Mouse (Mus musculus): ENCODE data around the gene Tpgs1. TPM values are rescaled to one million over a fixed set of nuclear protein-coding genes. Genes with fewer than 3 reads are reported as not detected.
A peak's percentile ranks its signal among the peaks of the same experiment; 100 is the strongest.

Gene Tpgs1
- polyA plus RNA-seq, 1 experiment from 2014 or later: 61.7 TPM

- no peaks in the 10 kb centered on the region for H3K27me3 ChIP-seq
- peaks cover 52% of the 10 kb centered on the region for H3K4me1 ChIP-seq
- peak overlapping the region; percentile 90 for H3K4me3 ChIP-seq
- no peaks in the 10 kb centered on the region for H3K9me3 ChIP-seq
- peak overlapping the region; percentile 70 for H3K4me2 ChIP-seq
- peaks cover 30% of the 10 kb centered on the region for H3K36me3 ChIP-seq
- no peak overlapping the region for H3K27ac ChIP-seq
- peak overlapping the region; percentile 96 for H3K9ac ChIP-seq
- ATAC-seq (ENCODE audit: borderline replicate concordance, extremely low read depth, low FRiP score, low TSS enrichment): no peak
- 80% methylated on average over 5 of the region's 5 CpGs for WGBS
Observed at GRCm38 (mm10) chr10:79706406-79707094, 37.4 kb downstream of the Tpgs1 start.

GRCm38 (mm10) chr10:79707162-79707561 is 38.0 kb downstream of the Tpgs1 start:
- H3K4me3 ChIP-seq: no peak overlapping the region
- peaks cover 36% of the 10 kb centered on the region for H3K36me3 ChIP-seq
- ATAC-seq (ENCODE audit: borderline replicate concordance, extremely low read depth, low FRiP score, low TSS enrichment): no peak
- H3K27me3 ChIP-seq: no peaks in the 10 kb centered on the region
- no peaks in the 10 kb centered on the region for H3K9me3 ChIP-seq
- 67% methylated on average over 1 of the region's 1 CpGs for WGBS
- 0 out of 2 replicates have a peak overlapping the region, but pooled peaks have one; percentile 70 for H3K4me2 ChIP-seq
- peaks cover 46% of the 10 kb centered on the region for H3K4me1 ChIP-seq
- H3K9ac ChIP-seq: no peak overlapping the region
- no peak overlapping the region for H3K27ac ChIP-seq

GRCm38 (mm10) chr10:79707759-79708158 is 38.6 kb downstream of the Tpgs1 start:
- H3K9me3 ChIP-seq: no peaks in the 10 kb centered on the region
- peaks cover 45% of the 10 kb centered on the region for H3K4me1 ChIP-seq
- no peaks in the 10 kb centered on the region for H3K27me3 ChIP-seq
- no peak overlapping the region for H3K9ac ChIP-seq
- no peak overlapping the region for H3K27ac ChIP-seq
- H3K36me3 ChIP-seq: peaks cover 36% of the 10 kb centered on the region
- no peak overlapping the region for H3K4me2 ChIP-seq
- no peak for ATAC-seq (ENCODE audit: borderline replicate concordance, extremely low read depth, low FRiP score, low TSS enrichment)
- WGBS: 56% methylated on average over 4 of the region's 4 CpGs
- H3K4me3 ChIP-seq: no peak overlapping the region

GRCm38 (mm10) chr10:79708668-79709067 is 39.5 kb downstream of the Tpgs1 start:
- Histone ChIP-seq H3K9ac (no peak overlapping the region), H3K4me1 (peaks cover 44% of the 10 kb centered on the region), H3K4me2 (no peak overlapping the region; the same call in 1 of the 2 replicates), H3K36me3 (peaks cover 36% of the 10 kb centered on the region), H3K4me3 (no peak overlapping the region), H3K27me3 (no peaks in the 10 kb centered on the region), H3K27ac (no peak overlapping the region), H3K9me3 (no peaks in the 10 kb centered on the region)
- ATAC-seq (ENCODE audit: borderline replicate concordance, extremely low read depth, low FRiP score, low TSS enrichment): no peak
- WGBS: 74% methylated on average over 21 of the region's 21 CpGs

GRCm38 (mm10) chr10:79709307-79709706 is 40.1 kb downstream of the Tpgs1 start:
- peaks cover 43% of the 10 kb centered on the region for H3K4me1 ChIP-seq
- no peaks in the 10 kb centered on the region for H3K27me3 ChIP-seq
- H3K27ac ChIP-seq: no peak overlapping the region
- no peak overlapping the region for H3K4me2 ChIP-seq
- H3K36me3 ChIP-seq: peaks cover 36% of the 10 kb centered on the region
- H3K9ac ChIP-seq: no peak overlapping the region
- no peak overlapping the region for H3K4me3 ChIP-seq
- no peaks in the 10 kb centered on the region for H3K9me3 ChIP-seq
- 44% methylated on average over 7 of the region's 7 CpGs for WGBS
- ATAC-seq (ENCODE audit: borderline replicate concordance, extremely low read depth, low FRiP score, low TSS enrichment): no peak

- Histone ChIP-seq H3K36me3 (peaks cover 36% of the 10 kb centered on the region), H3K4me3 (no peak overlapping the region), H3K4me1 (peaks cover 29% of the 10 kb centered on the region), H3K27me3 (peaks cover 26% of the 10 kb centered on the region), H3K27ac (no peak overlapping the region), H3K9me3 (no peaks in the 10 kb centered on the region), H3K9ac (no peak overlapping the region), H3K4me2 (no peak overlapping the region)
- no peak; the same call in 1 of the 2 replicates for ATAC-seq (ENCODE audit: borderline replicate concordance, extremely low read depth, low FRiP score, low TSS enrichment)
- 68% methylated on average over 1 of the region's 1 CpGs for WGBS
Observed at GRCm38 (mm10) chr10:79712029-79712428, 42.9 kb downstream of the Tpgs1 start.

- H3K27me3 ChIP-seq: peaks cover 32% of the 10 kb centered on the region
- ATAC-seq (ENCODE audit: borderline replicate concordance, extremely low read depth, low FRiP score, low TSS enrichment): peak; percentile 32; the same call in 1 of the 2 replicates
- peaks cover 36% of the 10 kb centered on the region for H3K36me3 ChIP-seq
- WGBS: 23% methylated on average over 4 of the region's 6 CpGs
- H3K9ac ChIP-seq: no peak overlapping the region
- no peak overlapping the region for H3K4me3 ChIP-seq
- H3K4me2 ChIP-seq: no peak overlapping the region
- no peak overlapping the region for H3K27ac ChIP-seq
- H3K9me3 ChIP-seq: no peaks in the 10 kb centered on the region
- peaks cover 29% of the 10 kb centered on the region for H3K4me1 ChIP-seq
Observed at GRCm38 (mm10) chr10:79712499-79713126, 43.4 kb downstream of the Tpgs1 start.

- Histone ChIP-seq H3K4me1 (peaks cover 27% of the 10 kb centered on the region), H3K9ac (no peak overlapping the region), H3K4me2 (no peak overlapping the region), H3K4me3 (no peak overlapping the region), H3K27me3 (peaks cover 38% of the 10 kb centered on the region), H3K36me3 (peaks cover 36% of the 10 kb centered on the region), H3K27ac (no peak overlapping the region), H3K9me3 (no peaks in the 10 kb centered on the region)
- WGBS: 38% methylated on average over 1 of the region's 1 CpGs
- ATAC-seq (ENCODE audit: borderline replicate concordance, extremely low read depth, low FRiP score, low TSS enrichment): no peak
Observed at GRCm38 (mm10) chr10:79713163-79713562, 44.0 kb downstream of the Tpgs1 start.

GRCm38 (mm10) chr10:79714996-79715395 is 45.8 kb downstream of the Tpgs1 start:
- peaks cover 18% of the 10 kb centered on the region for H3K4me1 ChIP-seq
- no peak overlapping the region for H3K4me3 ChIP-seq
- peaks cover 22% of the 10 kb centered on the region for H3K36me3 ChIP-seq
- WGBS: 58% methylated on average over 4 of the region's 4 CpGs
- no peak for ATAC-seq (ENCODE audit: borderline replicate concordance, extremely low read depth, low FRiP score, low TSS enrichment)
- H3K27ac ChIP-seq: no peak overlapping the region
- no peaks in the 10 kb centered on the region for H3K9me3 ChIP-seq
- no peak overlapping the region for H3K4me2 ChIP-seq
- H3K27me3 ChIP-seq: peaks cover 48% of the 10 kb centered on the region
- no peak overlapping the region for H3K9ac ChIP-seq

GRCm38 (mm10) chr10:79716254-79716987 is 47.3 kb downstream of the Tpgs1 start, which contains the start of gene Hcn2:
Gene Hcn2 (plus strand): TSS chr10:79716634.
- peaks cover 18% of the 10 kb centered on the region for H3K4me1 ChIP-seq
- no peak for ATAC-seq (ENCODE audit: borderline replicate concordance, extremely low read depth, low FRiP score, low TSS enrichment)
- H3K27me3 ChIP-seq: peaks cover 48% of the 10 kb centered on the region
- peak within 1 kb of the TSS; percentile 56 for H3K4me3 ChIP-seq
- 0 out of 2 replicates have a peak within 1 kb of the TSS, but pooled peaks have one; percentile 10 for H3K9ac ChIP-seq
- H3K4me2 ChIP-seq: peak within 1 kb of the TSS; percentile 94
- H3K36me3 ChIP-seq: peaks cover 8% of the 10 kb centered on the region
- no peaks in the 10 kb centered on the region for H3K9me3 ChIP-seq
- under 1% methylated on average over 69 of the region's 91 CpGs for WGBS
- no peak within 1 kb of the TSS for H3K27ac ChIP-seq

GRCm38 (mm10) chr10:79716988-79717355 is 47.8 kb downstream of the Tpgs1 start:
- no peaks in the 10 kb centered on the region for H3K9me3 ChIP-seq
- H3K4me1 ChIP-seq: peaks cover 18% of the 10 kb centered on the region
- peak overlapping the region; percentile 56 for H3K4me3 ChIP-seq
- WGBS: 0% methylated on average over 33 of the region's 44 CpGs
- H3K4me2 ChIP-seq: peak overlapping the region; percentile 94
- H3K27me3 ChIP-seq: peaks cover 48% of the 10 kb centered on the region
- no peak for ATAC-seq (ENCODE audit: borderline replicate concordance, extremely low read depth, low FRiP score, low TSS enrichment)
- H3K9ac ChIP-seq: 0 out of 2 replicates have a peak overlapping the region, but pooled peaks have one; percentile 10
- no peak overlapping the region for H3K27ac ChIP-seq
- H3K36me3 ChIP-seq: peaks cover 2% of the 10 kb centered on the region

All from lung, embryonic 15.5 days (tissue).